Mouse (Mus musculus) spleen, adult 2 months (tissue): ENCODE data around the gene Lst1.

ENCODE experiments used
- CTCF ChIP-seq: fragments of 200-500 bp; IDR thresholded peaks from 2 replicates; pipeline ENCODE4 v1.5.1; 2011; ENCODE audit warnings: mild to moderate bottlenecking, inconsistent platforms; ENCODE audit not compliant: insufficient read depth, insufficient read length, insufficient replicate concordance; ENCODE audit errors: extremely low read depth
- POLR2A ChIP-seq: fragments of 200-500 bp; IDR thresholded peaks from 2 replicates; pipeline ENCODE4 v1.6.1; 2011; ENCODE audit warnings: low read depth, low read length, inconsistent platforms

DNA sequence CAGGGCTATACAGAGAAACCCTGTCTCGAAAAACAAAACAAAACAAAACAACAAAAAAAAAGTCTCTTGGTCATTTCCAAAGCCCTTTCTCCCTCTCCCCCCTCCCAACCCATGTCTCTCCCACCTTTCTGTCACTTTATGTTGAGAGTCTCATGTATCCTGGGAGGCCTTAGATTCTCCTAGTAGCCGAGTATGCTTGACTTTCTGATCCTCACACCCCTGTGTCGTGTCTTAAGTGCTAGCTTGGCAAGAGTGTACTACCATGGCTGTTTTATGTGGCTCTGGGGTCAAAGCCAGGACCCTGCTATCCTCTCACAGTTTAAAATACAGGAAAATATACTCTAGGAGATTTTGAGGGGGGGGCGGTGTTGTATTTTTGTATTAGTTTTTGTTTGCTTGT, 894 bp downstream of the Lst1 start:
- TF ChIP-seq POLR2A (no peak), CTCF (no peak)
